Mouse (Mus musculus): Measurements from ENCODE around the gene Afap1. TPM values are rescaled to one million over a fixed set of nuclear protein-coding genes. Genes with fewer than 3 reads are reported as not detected.

Afap1 gene
- polyA plus RNA-seq, 1 experiment from 2014 or later, result 15.1 TPM

GRCm38 (mm10) chr5:35947427-35947826 lies 54.3 kb downstream of the Afap1 start:
- Histone ChIP-seq H3K4me3 (no peak overlapping the region), H3K27me3 (ENCODE audit: low read depth, poor library complexity, severe bottlenecking) (no peaks in the 10 kb centered on the region), H3K4me1 (peaks cover 4% of the 10 kb centered on the region; the same call in 1 of the 2 replicates), H3K27ac (no peak overlapping the region), H3K9me3 (replicated peaks) (no peaks in the 10 kb centered on the region), H3K36me3 (peaks cover 86% of the 10 kb centered on the region)
- no peak for DNase-seq (ENCODE audit: low spot score)
- WGBS, result 88% methylated on average over 4 of the region's 4 CpGs

GRCm38 (mm10) chr5:35948225-35948975 lies 55.3 kb downstream of the Afap1 start:
- H3K4me1 ChIP-seq, result peaks cover 4% of the 10 kb centered on the region; the same call in 1 of the 2 replicates
- WGBS, result 76% methylated on average over 15 of the region's 15 CpGs
- no peaks in the 10 kb centered on the region for H3K27me3 ChIP-seq (ENCODE audit: low read depth, poor library complexity, severe bottlenecking)
- DNase-seq (ENCODE audit: low spot score), result no peak
- no peaks in the 10 kb centered on the region for H3K9me3 ChIP-seq (replicated peaks)
- peaks cover 85% of the 10 kb centered on the region for H3K36me3 ChIP-seq
- no peak overlapping the region for H3K4me3 ChIP-seq
- H3K27ac ChIP-seq, result no peak overlapping the region

- Histone ChIP-seq H3K4me3 (no peak overlapping the region), H3K36me3 (peaks cover 84% of the 10 kb centered on the region), H3K27me3 (ENCODE audit: low read depth, poor library complexity, severe bottlenecking) (no peaks in the 10 kb centered on the region), H3K27ac (no peak overlapping the region), H3K4me1 (peaks cover 10% of the 10 kb centered on the region), H3K9me3 (replicated peaks) (no peaks in the 10 kb centered on the region)
- 86% methylated on average over 5 of the region's 5 CpGs for WGBS
- no peak for DNase-seq (ENCODE audit: low spot score)
Measured at GRCm38 (mm10) chr5:35949061-35949460, 55.9 kb downstream of the Afap1 start.

GRCm38 (mm10) chr5:35950504-35950903 lies 57.4 kb downstream of the Afap1 start:
- H3K27me3 ChIP-seq (ENCODE audit: low read depth, poor library complexity, severe bottlenecking), result no peaks in the 10 kb centered on the region
- 82% methylated on average over 7 of the region's 7 CpGs for WGBS
- peaks cover 76% of the 10 kb centered on the region for H3K36me3 ChIP-seq

GRCm38 (mm10) chr5:35954055-35954718 lies 61.1 kb downstream of the Afap1 start:
- peaks cover 6% of the 10 kb centered on the region for H3K4me1 ChIP-seq
- no peak for DNase-seq (ENCODE audit: low spot score)
- H3K4me3 ChIP-seq, result no peak overlapping the region
- WGBS, result 67% methylated on average over 12 of the region's 12 CpGs
- H3K9me3 ChIP-seq (replicated peaks), result no peaks in the 10 kb centered on the region
- H3K27me3 ChIP-seq (ENCODE audit: low read depth, poor library complexity, severe bottlenecking), result no peaks in the 10 kb centered on the region
- no peak overlapping the region for H3K27ac ChIP-seq
- H3K36me3 ChIP-seq, result peaks cover 78% of the 10 kb centered on the region

More at GRCm38 (mm10) chr5:35950504-35950903, 57.4 kb downstream of the Afap1 start:
- Histone ChIP-seq H3K4me3 (no peak overlapping the region), H3K9me3 (replicated peaks) (no peaks in the 10 kb centered on the region), H3K27ac (no peak overlapping the region), H3K4me1 (peaks cover 10% of the 10 kb centered on the region)
- DNase-seq (ENCODE audit: low spot score), result no peak

GRCm38 (mm10) chr5:35956268-35956667 lies 63.1 kb downstream of the Afap1 start:
- H3K27me3 ChIP-seq (ENCODE audit: low read depth, poor library complexity, severe bottlenecking), result no peaks in the 10 kb centered on the region
- 94% methylated on average over 1 of the region's 1 CpGs for WGBS
- no peak overlapping the region for H3K4me3 ChIP-seq
- H3K4me1 ChIP-seq, result peaks cover 6% of the 10 kb centered on the region
- DNase-seq (ENCODE audit: low spot score), result no peak
- H3K36me3 ChIP-seq, result peaks cover 69% of the 10 kb centered on the region
- H3K27ac ChIP-seq, result no peak overlapping the region
- H3K9me3 ChIP-seq (replicated peaks), result no peaks in the 10 kb centered on the region

GRCm38 (mm10) chr5:35958681-35959080 lies 65.6 kb downstream of the Afap1 start:
- no peak overlapping the region for H3K27ac ChIP-seq
- no peak for DNase-seq (ENCODE audit: low spot score)
- H3K4me3 ChIP-seq, result no peak overlapping the region
- no peaks in the 10 kb centered on the region for H3K9me3 ChIP-seq (replicated peaks)
- H3K4me1 ChIP-seq, result peaks cover 4% of the 10 kb centered on the region
- H3K36me3 ChIP-seq, result peaks cover 72% of the 10 kb centered on the region
- H3K27me3 ChIP-seq (ENCODE audit: low read depth, poor library complexity, severe bottlenecking), result no peaks in the 10 kb centered on the region
- 82% methylated on average over 2 of the region's 2 CpGs for WGBS

- H3K27ac ChIP-seq, result no peak overlapping the region
- 90% methylated on average over 8 of the region's 8 CpGs for WGBS
Measured at GRCm38 (mm10) chr5:35960168-35960567, 67.0 kb downstream of the Afap1 start.

GRCm38 (mm10) chr5:35961271-35961670 lies 68.2 kb downstream of the Afap1 start:
- H3K4me3 ChIP-seq, result no peak overlapping the region
- no peak overlapping the region for H3K27ac ChIP-seq
- DNase-seq (ENCODE audit: low spot score), result no peak
- H3K4me1 ChIP-seq, result peaks cover 6% of the 10 kb centered on the region; the same call in 1 of the 2 replicates
- peaks cover 81% of the 10 kb centered on the region for H3K36me3 ChIP-seq
- 89% methylated on average over 8 of the region's 8 CpGs for WGBS
- H3K27me3 ChIP-seq (ENCODE audit: low read depth, poor library complexity, severe bottlenecking), result no peaks in the 10 kb centered on the region
- no peaks in the 10 kb centered on the region for H3K9me3 ChIP-seq (replicated peaks)

More at GRCm38 (mm10) chr5:35960168-35960567, 67.0 kb downstream of the Afap1 start:
- H3K4me1 ChIP-seq, result peaks cover 6% of the 10 kb centered on the region; the same call in 1 of the 2 replicates
- DNase-seq (ENCODE audit: low spot score), result no peak
- H3K27me3 ChIP-seq (ENCODE audit: low read depth, poor library complexity, severe bottlenecking), result no peaks in the 10 kb centered on the region
- H3K9me3 ChIP-seq (replicated peaks), result no peaks in the 10 kb centered on the region
- H3K4me3 ChIP-seq, result no peak overlapping the region
- H3K36me3 ChIP-seq, result peaks cover 77% of the 10 kb centered on the region

GRCm38 (mm10) chr5:35963635-35964034 lies 70.5 kb downstream of the Afap1 start:
- H3K27ac ChIP-seq, result no peak overlapping the region
- 88% methylated on average over 9 of the region's 9 CpGs for WGBS
- H3K4me3 ChIP-seq, result no peak overlapping the region
- peaks cover 6% of the 10 kb centered on the region; the same call in 1 of the 2 replicates for H3K4me1 ChIP-seq
- no peaks in the 10 kb centered on the region for H3K9me3 ChIP-seq (replicated peaks)
- H3K36me3 ChIP-seq, result peaks cover 86% of the 10 kb centered on the region
- H3K27me3 ChIP-seq (ENCODE audit: low read depth, poor library complexity, severe bottlenecking), result no peaks in the 10 kb centered on the region
- no peak for DNase-seq (ENCODE audit: low spot score)

GRCm38 (mm10) chr5:35965036-35965435 lies 71.9 kb downstream of the Afap1 start:
- no peaks in the 10 kb centered on the region for H3K9me3 ChIP-seq (replicated peaks)
- peaks cover 93% of the 10 kb centered on the region for H3K36me3 ChIP-seq
- DNase-seq (ENCODE audit: low spot score), result no peak
- no peak overlapping the region for H3K27ac ChIP-seq
- H3K4me1 ChIP-seq, result peaks cover 6% of the 10 kb centered on the region; the same call in 1 of the 2 replicates
- WGBS, result 45% methylated on average over 5 of the region's 5 CpGs
- no peaks in the 10 kb centered on the region for H3K27me3 ChIP-seq (ENCODE audit: low read depth, poor library complexity, severe bottlenecking)
- H3K4me3 ChIP-seq, result no peak overlapping the region

GRCm38 (mm10) chr5:35969857-35970256 lies 76.7 kb downstream of the Afap1 start:
- Histone ChIP-seq H3K4me3 (no peak overlapping the region), H3K27me3 (ENCODE audit: low read depth, poor library complexity, severe bottlenecking) (no peaks in the 10 kb centered on the region), H3K27ac (no peak overlapping the region), H3K9me3 (replicated peaks) (no peaks in the 10 kb centered on the region), H3K4me1 (peaks cover 9% of the 10 kb centered on the region), H3K36me3 (peaks cover 75% of the 10 kb centered on the region)
- DNase-seq (ENCODE audit: low spot score), result no peak
- 84% methylated on average over 3 of the region's 3 CpGs for WGBS

Data from limb, embryonic 10.5 days (tissue).